9 mouse cellular contexts compared by ENCODE assay signal in the genomic region with DNA sequence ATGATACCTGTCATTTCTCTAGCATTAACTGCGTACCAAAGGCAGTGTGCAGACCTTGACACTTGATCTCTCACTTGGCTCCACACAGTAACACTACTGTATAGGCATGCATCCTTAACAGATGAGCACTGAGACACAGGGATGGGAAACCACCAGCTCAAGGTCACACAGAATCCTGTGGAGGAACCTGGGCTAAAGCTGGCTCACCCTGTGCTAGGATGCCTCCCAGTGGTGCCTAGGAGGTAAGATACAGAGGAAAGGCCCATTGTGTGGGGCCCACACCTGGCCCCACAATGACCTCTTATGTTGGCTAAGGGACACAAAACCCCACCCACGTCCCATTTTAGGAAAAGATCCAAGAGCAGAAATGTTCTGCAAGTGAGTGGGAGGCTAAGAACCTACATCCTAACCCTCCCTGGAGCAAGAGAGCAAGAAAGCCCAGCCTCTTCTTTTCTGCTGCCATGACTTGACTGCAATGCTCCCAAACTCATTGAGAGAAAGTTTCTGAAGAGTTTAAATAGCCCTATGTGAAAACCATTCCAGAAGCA.
DNase-seq lines count a peak whose midpoint lies in the region; ATAC-seq lines count a peak whose summit lies in the region.
"Had no signal": no experiment of that assay in that cellular context is flagged by ENCODE, and none has a peak within 500 bp of the region (broad histone marks: within the 10 kb centered on the region; RNA-seq: fewer than 3 reads in every experiment).

No protein-coding gene starts in this region.

- peak; percentile 58; the same call in 1 of the 2 replicates for ATAC-seq in common myeloid progenitor, adult 5-6 weeks (replicated peaks; ENCODE audit: low read depth, poor library complexity, severe bottlenecking)
- ATAC-seq in midbrain, embryonic 15.5 days (replicated peaks) = no peak

- no peak overlapping the region for H3K4me2 ChIP-seq in midbrain, embryonic 15.5 days

- no peaks in the 10 kb centered on the region for H3K36me3 ChIP-seq in midbrain, embryonic 15.5 days (replicated peaks)

- H3K27ac ChIP-seq in midbrain, embryonic 15.5 days = no peak overlapping the region

- H3K4me3 ChIP-seq in midbrain, embryonic 15.5 days = no peak overlapping the region

- WGBS in midbrain, embryonic 15.5 days = 76% methylated on average over 2 of the region's 2 CpGs

- H3K9me3 ChIP-seq in midbrain, embryonic 15.5 days = no peaks in the 10 kb centered on the region

- H3K9ac ChIP-seq in midbrain, embryonic 15.5 days = no peak overlapping the region

- no peaks in the 10 kb centered on the region for H3K4me1 ChIP-seq in midbrain, embryonic 15.5 days

- peak; percentile 34 for DNase-seq in adrenal gland, postnatal 14 days
- no peak for DNase-seq in adrenal gland, adult 8-10 months
- DNase-seq in A20 (ENCODE audit: low read depth, low spot score) (peak; percentile 54), adipocyte (ENCODE audit: low spot score) (no peak)
- DNase-seq in lung, postnatal 36 days = peak; percentile 51
- no peak for DNase-seq in right cerebral cortex, postnatal 10 days (ENCODE audit: low spot score in 2 of 2)
- DNase-seq: embryo, embryonic 11 days had no signal

- no peaks in the 10 kb centered on the region for H3K27me3 ChIP-seq in midbrain, embryonic 15.5 days (replicated peaks)

Comparison
In these comparisons a context has a peak if more than half of its experiments do, and no peak if none do; other contexts are left out.
1. DNase-seq: peak in adrenal gland, postnatal 14 days (single experiment), A20 (single experiment) and lung, postnatal 36 days (single experiment); none in adrenal gland, adult 8-10 months (single experiment), adipocyte (single experiment) and right cerebral cortex, postnatal 10 days (0 of 2).